Mouse (Mus musculus): ENCODE results near the gene Megf11. TPM values are rescaled to one million over a fixed set of nuclear protein-coding genes. Genes with fewer than 3 reads are reported as not detected.
"Not testable (repeated sequence)": the region's sequence is repeated elsewhere in the genome, so short reads cannot be mapped to it uniquely, and the experiment has no call there.

The Megf11 gene
- total RNA-seq, 2 experiments from 2014 or later, result 0.74 to 1.3 TPM

GRCm38 (mm10) chr9:64693094-64693493 is 307.7 kb downstream of the Megf11 start:
- no peak for DNase-seq (ENCODE audit: low spot score in 2 of 2)

GRCm38 (mm10) chr9:64695266-64695665 is 309.8 kb downstream of the Megf11 start:
- DNase-seq (ENCODE audit: low spot score in 2 of 2), result no peak

GRCm38 (mm10) chr9:64696404-64696803 is 311.0 kb downstream of the Megf11 start:
- DNase-seq (ENCODE audit: low spot score in 2 of 2), result no peak

GRCm38 (mm10) chr9:64697006-64697405 is 311.6 kb downstream of the Megf11 start:
- no peak for DNase-seq (ENCODE audit: low spot score in 2 of 2)

- DNase-seq (ENCODE audit: low spot score in 2 of 2), result no peak
Measured at GRCm38 (mm10) chr9:64697677-64698076, 312.3 kb downstream of the Megf11 start.

GRCm38 (mm10) chr9:64698586-64698985 is 313.2 kb downstream of the Megf11 start:
- no peak for DNase-seq (ENCODE audit: low spot score in 2 of 2)

GRCm38 (mm10) chr9:64700451-64701311 is 315.3 kb downstream of the Megf11 start:
- DNase-seq (ENCODE audit: low spot score in 2 of 2), result no peak

- DNase-seq (ENCODE audit: low spot score in 2 of 2), result no peak
Measured at GRCm38 (mm10) chr9:64701651-64702050, 316.2 kb downstream of the Megf11 start.

GRCm38 (mm10) chr9:64702391-64702790 is 317.0 kb downstream of the Megf11 start:
- DNase-seq (ENCODE audit: low spot score in 2 of 2), result no peak

GRCm38 (mm10) chr9:64702937-64703336 is 317.5 kb downstream of the Megf11 start:
- no peak for DNase-seq (ENCODE audit: low spot score in 2 of 2)

- DNase-seq (ENCODE audit: low spot score in 2 of 2), result no peak
Measured at GRCm38 (mm10) chr9:64703420-64703965, 318.1 kb downstream of the Megf11 start.

- no peak for DNase-seq (ENCODE audit: low spot score in 2 of 2)
Measured at GRCm38 (mm10) chr9:64704073-64704840, 318.8 kb downstream of the Megf11 start.

- not testable (repeated sequence) for DNase-seq (ENCODE audit: low spot score in 2 of 2)
Measured at GRCm38 (mm10) chr9:64710291-64710690, 324.9 kb downstream of the Megf11 start.

GRCm38 (mm10) chr9:64719526-64720163 is 334.2 kb downstream of the Megf11 start:
- no peak for DNase-seq (ENCODE audit: low spot score in 2 of 2)

- no peak for DNase-seq (ENCODE audit: low spot score in 2 of 2)
Measured at GRCm38 (mm10) chr9:64726454-64726853, 341.0 kb downstream of the Megf11 start.

- DNase-seq (ENCODE audit: low spot score in 2 of 2), result no peak
Measured at GRCm38 (mm10) chr9:64731029-64731560, 345.7 kb downstream of the Megf11 start.

GRCm38 (mm10) chr9:64734166-64734565 is 348.7 kb downstream of the Megf11 start:
- no peak for DNase-seq (ENCODE audit: low spot score in 2 of 2)

GRCm38 (mm10) chr9:64734992-64735391 is 349.6 kb downstream of the Megf11 start:
- not testable (repeated sequence) for DNase-seq (ENCODE audit: low spot score in 2 of 2)

- DNase-seq (ENCODE audit: low spot score in 2 of 2), result no peak
Measured at GRCm38 (mm10) chr9:64736076-64736638, 350.7 kb downstream of the Megf11 start.

GRCm38 (mm10) chr9:64736639-64737405 is 351.4 kb downstream of the Megf11 start:
- DNase-seq (ENCODE audit: low spot score in 2 of 2), result peak; percentile 52 to 59

Data from adrenal gland, adult 18-20 months (tissue).